Mouse (Mus musculus) MEL (cell line): ENCODE results near the gene Mndal. TPM values are rescaled to one million over a fixed set of nuclear protein-coding genes. Genes with fewer than 3 reads are reported as not detected.
"Not testable (repeated sequence)": the region's sequence is repeated elsewhere in the genome, so short reads cannot be mapped to it uniquely, and the experiment has no call there.

Experiments used
- DNase-seq: peaks from one replicate; pipeline ENCODE4 v3.0.0; 2011; ENCODE audit warnings: low read depth, low spot score
- H3K27ac ChIP-seq: 2 replicates; pipeline ENCODE4 v1.5.1; 2012; ENCODE audit warnings: low read depth, mild to moderate bottlenecking, control low read depth, low read length, moderate library complexity; ENCODE audit not compliant: control insufficient read depth
- H3K27me3 ChIP-seq, 2 experiments: fragments of 150-350 bp in 1 of 2; sonication (generic) in 1 of 2; 2 replicates each; pipeline ENCODE4 v1.6.1; 2012; ENCODE audit warnings: low read length in 2 of 2, mild to moderate bottlenecking in 2 of 2, improper control_type of control experiment in 1 of 2, moderate library complexity in 1 of 2; ENCODE audit not compliant: insufficient read depth in 2 of 2, control insufficient read depth in 1 of 2
- H3K36me3 ChIP-seq, 2 experiments: 2 replicates each; pipeline ENCODE4 v1.6.1; 2012 to 2014; ENCODE audit warnings: low read length in 2 of 2, improper control_type of control experiment in 1 of 2, inconsistent platforms in 1 of 2, mild to moderate bottlenecking in 1 of 2; ENCODE audit not compliant: insufficient read depth in 2 of 2, control insufficient read depth in 1 of 2
- H3K4me1 ChIP-seq, 2 experiments: fragments of 150-350 bp in 1 of 2; sonication (generic) in 1 of 2; 2 replicates each; pipeline ENCODE4 v1.6.1; 2012; ENCODE audit warnings: low read length in 2 of 2, improper control_type of control experiment in 1 of 2, mild to moderate bottlenecking in 1 of 2; ENCODE audit not compliant: insufficient read depth in 2 of 2, control insufficient read depth in 1 of 2
- H3K4me3 ChIP-seq, 2 experiments: fragments of 150-350 bp in 1 of 2; sonication (generic) in 1 of 2; 2 replicates each; pipeline ENCODE4 v1.5.1; 2012; ENCODE audit warnings: low read depth in 2 of 2, low read length in 2 of 2, mild to moderate bottlenecking in 2 of 2, moderate library complexity in 2 of 2, control low read depth in 1 of 2, improper control_type of control experiment in 1 of 2; ENCODE audit not compliant: control insufficient read depth in 1 of 2, insufficient read depth in 1 of 2
- H3K79me2 ChIP-seq: 2 replicates; pipeline ENCODE4 v1.6.1; 2012; ENCODE audit warnings: mild to moderate bottlenecking, low read length, moderate library complexity; ENCODE audit not compliant: control insufficient read depth, poor library complexity, insufficient read depth
- H3K9ac ChIP-seq: 2 replicates; pipeline ENCODE4 v1.6.1; 2012; ENCODE audit warnings: low read depth, mild to moderate bottlenecking, control low read depth, low read length, moderate library complexity; ENCODE audit not compliant: control insufficient read depth, poor library complexity, severe bottlenecking
- H3K9me3 ChIP-seq: fragments of 150-350 bp; sonication (generic); replicated peaks from 2 replicates; pipeline ENCODE4 v1.6.1; 2012; ENCODE audit warnings: mild to moderate bottlenecking, low read length, improper control_type of control experiment, moderate library complexity; ENCODE audit not compliant: insufficient read depth
- EP300 ChIP-seq, 2 experiments: IDR thresholded peaks; 2 replicates each; pipeline ENCODE4 v1.6.1; 2011; ENCODE audit warnings: improper control_type of control experiment in 2 of 2, low read length in 2 of 2, low read depth in 1 of 2, mild to moderate bottlenecking in 1 of 2
- HCFC1 ChIP-seq: IDR thresholded peaks from 2 replicates; pipeline ENCODE4 v1.6.1; 2012; ENCODE audit warnings: low read depth, mild to moderate bottlenecking, inconsistent platforms, low read length, improper control_type of control experiment, moderate library complexity
- MYB ChIP-seq: IDR thresholded peaks from 2 replicates; pipeline ENCODE4 v1.6.1; 2011; ENCODE audit warnings: mild to moderate bottlenecking, low read depth, low read length, improper control_type of control experiment
- RCOR1 ChIP-seq: IDR thresholded peaks from 2 replicates; pipeline ENCODE4 v1.6.1; 2012; ENCODE audit warnings: low read depth, mild to moderate bottlenecking, inconsistent platforms, low read length, improper control_type of control experiment
- USF2 ChIP-seq, 2 experiments: IDR thresholded peaks; 2 replicates each; pipeline ENCODE4 v1.6.1; 2011 to 2012; ENCODE audit warnings: improper control_type of control experiment in 2 of 2, low read length in 2 of 2, borderline replicate concordance in 1 of 2, inconsistent platforms in 1 of 2, low read depth in 1 of 2, mild to moderate bottlenecking in 1 of 2; ENCODE audit not compliant: insufficient read depth in 1 of 2
- polyA plus RNA-seq, 2 experiments: library from polyadenylated mRNA; stranded (reverse) in 1 of 2; unstranded in 1 of 2; fragments of >175 nt in 1 of 2; fragments of >200 nt in 1 of 2; gene quantifications; 2 replicates each; pipeline versions ENCODE4 v1.2.1 to v1.2.4; 2012; ENCODE audit warnings: low replicate concordance in 2 of 2, low read depth in 1 of 2; ENCODE audit not compliant: insufficient read length in 2 of 2, insufficient read depth in 1 of 2, missing spikeins in 1 of 2
- total RNA-seq: library from RNA; depleted of rRNA; stranded (reverse); fragments of 300-350 nt; gene quantifications from 2 replicates; pipeline ENCODE4 v1.2.3, GENCODE M21; 2012

Gene Mndal
- total and polyA plus RNA-seq, 3 experiments = not detected

- no peak overlapping the region for H3K4me3 ChIP-seq
- no peaks in the 10 kb centered on the region for H3K27me3 ChIP-seq
- no peaks in the 10 kb centered on the region for H3K79me2 ChIP-seq
- H3K4me1 ChIP-seq = no peaks in the 10 kb centered on the region
- H3K36me3 ChIP-seq = no peaks in the 10 kb centered on the region
- DNase-seq = no peak
- TF ChIP-seq MYB (no peak), USF2 (IDR thresholded peaks at IDR 0.05; ENCODE audit: borderline replicate concordance in 1 of 2, insufficient read depth in 1 of 2, low read depth in 1 of 2, low read length in 2 of 2) (no peak), HCFC1 (no peak)
- H3K27ac ChIP-seq = no peak overlapping the region
- H3K9me3 ChIP-seq = no peaks in the 10 kb centered on the region
- H3K9ac ChIP-seq = no peak overlapping the region
Measured at GRCm38 (mm10) chr1:173844754-173845153, 97.5 kb downstream of the Mndal start.

GRCm38 (mm10) chr1:173821481-173821803 lies 120.8 kb downstream of the Mndal start:
- DNase-seq, H3K4me1 ChIP-seq, H3K27ac ChIP-seq, H3K36me3 ChIP-seq, H3K79me2 ChIP-seq, H3K9ac ChIP-seq, H3K4me3 ChIP-seq, H3K27me3 ChIP-seq, H3K9me3 ChIP-seq: not testable (repeated sequence)

- H3K27me3 ChIP-seq, H3K9ac ChIP-seq, H3K4me3 ChIP-seq, DNase-seq, H3K27ac ChIP-seq, H3K4me1 ChIP-seq, H3K9me3 ChIP-seq, H3K79me2 ChIP-seq, H3K36me3 ChIP-seq: not testable (repeated sequence)
Measured at GRCm38 (mm10) chr1:173820794-173821480, 121.4 kb downstream of the Mndal start.

- not testable (repeated sequence) for H3K36me3 ChIP-seq, H3K27ac ChIP-seq, H3K9me3 ChIP-seq, H3K4me1 ChIP-seq, H3K27me3 ChIP-seq, H3K4me3 ChIP-seq, H3K79me2 ChIP-seq, H3K9ac ChIP-seq
- TF ChIP-seq EP300 (IDR thresholded peaks at IDR 0.05; ENCODE audit: low read depth in 1 of 2, low read length in 2 of 2) = peak; percentile 66 to 67
- TF ChIP-seq RCOR1 = 0 out of 2 replicates have a peak, but pooled peaks have one; percentile 20
- DNase-seq = peak; percentile 77
Measured at GRCm38 (mm10) chr1:173809294-173809693, 133.0 kb downstream of the Mndal start.

GRCm38 (mm10) chr1:173802689-173803281 lies 139.5 kb downstream of the Mndal start:
- not testable (repeated sequence) for H3K79me2 ChIP-seq, H3K9me3 ChIP-seq, H3K4me3 ChIP-seq, H3K27ac ChIP-seq, H3K9ac ChIP-seq, H3K4me1 ChIP-seq, H3K27me3 ChIP-seq, DNase-seq, H3K36me3 ChIP-seq

GRCm38 (mm10) chr1:173802207-173802606 lies 140.1 kb downstream of the Mndal start:
- not testable (repeated sequence) for H3K4me1 ChIP-seq, H3K27ac ChIP-seq, H3K4me3 ChIP-seq, H3K27me3 ChIP-seq, DNase-seq, H3K79me2 ChIP-seq, H3K36me3 ChIP-seq, H3K9me3 ChIP-seq, H3K9ac ChIP-seq
